Mouse (Mus musculus): ENCODE measurements around the gene Tlk1. TPM values are rescaled to one million over a fixed set of nuclear protein-coding genes. Genes with fewer than 3 reads are reported as not detected.

Gene Tlk1
- polyA plus RNA-seq, 1 experiment from 2014 or later = 40.8 TPM

DNA sequence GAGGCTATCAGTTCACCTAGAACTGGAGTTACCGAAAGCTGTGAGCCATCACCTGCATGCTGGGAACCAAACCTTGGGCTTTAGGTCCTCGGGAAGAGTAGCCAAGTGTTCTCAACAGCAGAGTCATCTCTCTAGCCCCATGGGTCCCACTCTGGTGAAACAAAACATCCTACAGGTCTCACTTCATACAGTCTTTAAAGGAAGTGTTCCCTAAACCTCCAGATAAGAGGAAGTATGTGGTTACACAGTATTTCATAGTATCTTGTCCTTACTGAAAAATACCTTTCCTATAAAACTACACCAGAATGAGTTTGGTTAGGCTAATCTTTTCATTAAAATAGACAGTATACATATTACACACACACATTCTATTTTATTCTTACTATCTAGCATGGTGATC is 82.9 kb downstream of the Tlk1 start:
- no peak overlapping the region for H3K9ac ChIP-seq (ENCODE audit: low read depth, low read length)
- H3K27me3 ChIP-seq (ENCODE audit: insufficient read depth, low read length) = no peaks in the 10 kb centered on the region
- no peak for DNase-seq (ENCODE audit: low spot score)
- no peak for ATAC-seq (replicated peaks; ENCODE audit: low FRiP score, low read depth)
- no peak overlapping the region for H3K4me2 ChIP-seq (ENCODE audit: low read length)
- peaks cover 36% of the 10 kb centered on the region; the same call in 1 of the 2 replicates for H3K36me3 ChIP-seq (ENCODE audit: insufficient read depth, low read length)
- 82% methylated on average over 2 of the region's 2 CpGs for WGBS
- H3K9me3 ChIP-seq (replicated peaks; ENCODE audit: low read length) = no peaks in the 10 kb centered on the region
- H3K4me1 ChIP-seq (replicated peaks; ENCODE audit: insufficient read depth, low read length) = no peaks in the 10 kb centered on the region
- no peak for TF ChIP-seq CTCF (IDR thresholded peaks at IDR 0.05; ENCODE audit: low read depth)
- no peak overlapping the region for H3K27ac ChIP-seq
- H3K4me3 ChIP-seq (replicated peaks; ENCODE audit: low read depth, low read length) = no peak overlapping the region

GRCm38 (mm10) chr2:70741901-70742300 is 83.6 kb downstream of the Tlk1 start:
- Histone ChIP-seq H3K36me3 (ENCODE audit: insufficient read depth, low read length) (peaks cover 38% of the 10 kb centered on the region; the same call in 1 of the 2 replicates), H3K4me1 (replicated peaks; ENCODE audit: insufficient read depth, low read length) (no peaks in the 10 kb centered on the region), H3K9me3 (replicated peaks; ENCODE audit: low read length) (no peaks in the 10 kb centered on the region), H3K4me2 (ENCODE audit: low read length) (no peak overlapping the region), H3K27ac (no peak overlapping the region), H3K27me3 (ENCODE audit: insufficient read depth, low read length) (no peaks in the 10 kb centered on the region), H3K9ac (ENCODE audit: low read depth, low read length) (no peak overlapping the region), H3K4me3 (replicated peaks; ENCODE audit: low read depth, low read length) (no peak overlapping the region)
- ATAC-seq (replicated peaks; ENCODE audit: low FRiP score, low read depth) (no peak), DNase-seq (ENCODE audit: low spot score) (no peak)
- TF ChIP-seq CTCF (IDR thresholded peaks at IDR 0.05; ENCODE audit: low read depth) = no peak
- 67% methylated on average over 5 of the region's 5 CpGs for WGBS

- 59% methylated on average over 5 of the region's 5 CpGs for WGBS
- no peak for ATAC-seq (replicated peaks; ENCODE audit: low FRiP score, low read depth)
These were observed 89.5 kb downstream of the Tlk1 start for GRCm38 (mm10) chr2:70736008-70736407.

GRCm38 (mm10) chr2:70735534-70735933 is 90.0 kb downstream of the Tlk1 start:
- Histone ChIP-seq H3K27me3 (ENCODE audit: insufficient read depth, low read length) (no peaks in the 10 kb centered on the region), H3K36me3 (ENCODE audit: insufficient read depth, low read length) (peaks cover 24% of the 10 kb centered on the region)
- ATAC-seq (replicated peaks; ENCODE audit: low FRiP score, low read depth) = no peak

More at GRCm38 (mm10) chr2:70736008-70736407, 89.5 kb downstream of the Tlk1 start:
- peaks cover 26% of the 10 kb centered on the region for H3K36me3 ChIP-seq (ENCODE audit: insufficient read depth, low read length)
- H3K9ac ChIP-seq (ENCODE audit: low read depth, low read length) = no peak overlapping the region
- no peak overlapping the region for H3K4me2 ChIP-seq (ENCODE audit: low read length)
- no peak for TF ChIP-seq CTCF (IDR thresholded peaks at IDR 0.05; ENCODE audit: low read depth)
- no peaks in the 10 kb centered on the region for H3K27me3 ChIP-seq (ENCODE audit: insufficient read depth, low read length)
- H3K4me3 ChIP-seq (replicated peaks; ENCODE audit: low read depth, low read length) = no peak overlapping the region
- H3K27ac ChIP-seq = no peak overlapping the region
- DNase-seq (ENCODE audit: low spot score) = no peak
- no peaks in the 10 kb centered on the region for H3K4me1 ChIP-seq (replicated peaks; ENCODE audit: insufficient read depth, low read length)
- H3K9me3 ChIP-seq (replicated peaks; ENCODE audit: low read length) = no peaks in the 10 kb centered on the region

DNA sequence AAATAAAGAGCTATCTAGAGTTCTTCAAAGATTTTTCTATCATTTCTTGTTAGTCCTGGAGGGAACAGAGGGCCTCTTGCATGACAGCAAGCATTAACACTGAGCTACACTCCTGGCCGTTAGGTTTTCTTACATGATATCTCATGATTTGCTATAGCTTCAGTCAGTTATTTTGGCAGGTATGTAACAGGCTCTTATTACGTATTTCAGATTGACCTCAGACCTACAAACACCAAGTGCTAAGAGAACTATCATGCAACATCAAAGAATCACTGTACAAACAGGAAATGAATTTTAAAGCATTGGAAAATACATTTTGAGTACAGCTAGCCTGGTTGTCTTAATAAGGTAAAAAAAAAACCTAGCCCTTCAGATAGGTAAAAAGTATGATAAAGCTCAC is 98.4 kb downstream of the Tlk1 start:
- DNase-seq (ENCODE audit: low spot score) (no peak), ATAC-seq (replicated peaks; ENCODE audit: low FRiP score, low read depth) (no peak)
- Histone ChIP-seq H3K4me1 (replicated peaks; ENCODE audit: insufficient read depth, low read length) (no peaks in the 10 kb centered on the region), H3K36me3 (ENCODE audit: insufficient read depth, low read length) (peaks cover 21% of the 10 kb centered on the region), H3K27ac (no peak overlapping the region), H3K9me3 (replicated peaks; ENCODE audit: low read length) (no peaks in the 10 kb centered on the region), H3K4me3 (replicated peaks; ENCODE audit: low read depth, low read length) (no peak overlapping the region), H3K9ac (ENCODE audit: low read depth, low read length) (no peak overlapping the region), H3K4me2 (ENCODE audit: low read length) (no peak overlapping the region), H3K27me3 (ENCODE audit: insufficient read depth, low read length) (no peaks in the 10 kb centered on the region)
- 78% methylated on average over 2 of the region's 2 CpGs for WGBS
- no peak for TF ChIP-seq CTCF (IDR thresholded peaks at IDR 0.05; ENCODE audit: low read depth)

More at GRCm38 (mm10) chr2:70735534-70735933, 90.0 kb downstream of the Tlk1 start:
- no peak overlapping the region for H3K4me3 ChIP-seq (replicated peaks; ENCODE audit: low read depth, low read length)
- H3K27ac ChIP-seq = no peak overlapping the region
- 71% methylated on average over 4 of the region's 4 CpGs for WGBS
- H3K9me3 ChIP-seq (replicated peaks; ENCODE audit: low read length) = no peaks in the 10 kb centered on the region
- no peak for DNase-seq (ENCODE audit: low spot score)
- no peak overlapping the region for H3K4me2 ChIP-seq (ENCODE audit: low read length)
- no peaks in the 10 kb centered on the region for H3K4me1 ChIP-seq (replicated peaks; ENCODE audit: insufficient read depth, low read length)
- no peak overlapping the region for H3K9ac ChIP-seq (ENCODE audit: low read depth, low read length)
- TF ChIP-seq CTCF (IDR thresholded peaks at IDR 0.05; ENCODE audit: low read depth) = no peak

DNA sequence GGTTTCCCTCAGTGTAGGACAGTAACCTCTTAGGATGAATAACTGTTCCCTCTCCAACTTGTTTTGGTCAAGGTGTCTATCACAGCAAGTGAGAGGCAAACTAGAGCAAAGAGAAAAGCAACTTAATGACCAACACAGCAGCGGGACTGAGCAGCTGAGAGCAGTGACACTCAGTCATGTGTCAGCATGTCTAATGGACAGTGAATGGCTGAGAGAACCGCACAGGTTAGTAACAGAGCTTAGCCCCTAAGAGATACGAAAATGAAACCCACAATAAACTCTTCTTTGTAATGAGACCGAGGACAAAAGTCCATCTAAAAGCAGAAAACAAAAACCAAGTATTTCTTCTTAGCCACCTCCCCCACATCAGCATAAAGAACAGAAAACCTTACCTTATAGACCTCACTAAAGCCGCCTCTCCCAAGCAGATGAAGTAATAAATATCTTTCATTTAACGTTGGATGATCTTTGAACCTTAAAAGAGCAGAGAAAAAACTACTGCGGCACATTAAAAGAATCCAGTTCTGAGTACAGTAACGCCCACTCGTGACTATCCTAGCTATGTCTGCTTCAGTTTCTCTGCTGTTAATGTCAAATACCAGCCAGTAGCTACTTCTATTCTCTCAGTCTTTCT is 101.8 kb downstream of the Tlk1 start:
- Histone ChIP-seq H3K36me3 (ENCODE audit: insufficient read depth, low read length) (peaks cover 41% of the 10 kb centered on the region), H3K9ac (ENCODE audit: low read depth, low read length) (no peak overlapping the region)
- 64% methylated on average over 9 of the region's 9 CpGs for WGBS

GRCm38 (mm10) chr2:70710878-70711277 is 114.7 kb downstream of the Tlk1 start:
- H3K36me3 ChIP-seq (ENCODE audit: insufficient read depth, low read length) = peaks cover 31% of the 10 kb centered on the region; the same call in 1 of the 2 replicates
- ATAC-seq (replicated peaks; ENCODE audit: low FRiP score, low read depth) (no peak), DNase-seq (ENCODE audit: low spot score) (no peak)
- 92% methylated on average over 4 of the region's 4 CpGs for WGBS
- no peaks in the 10 kb centered on the region for H3K4me1 ChIP-seq (replicated peaks; ENCODE audit: insufficient read depth, low read length)
- H3K4me2 ChIP-seq (ENCODE audit: low read length) = no peak overlapping the region
- TF ChIP-seq CTCF (IDR thresholded peaks at IDR 0.05; ENCODE audit: low read depth) = no peak
- H3K9me3 ChIP-seq (replicated peaks; ENCODE audit: low read length) = no peaks in the 10 kb centered on the region
- no peaks in the 10 kb centered on the region for H3K27me3 ChIP-seq (ENCODE audit: insufficient read depth, low read length)
- no peak overlapping the region for H3K9ac ChIP-seq (ENCODE audit: low read depth, low read length)
- H3K27ac ChIP-seq = no peak overlapping the region
- H3K4me3 ChIP-seq (replicated peaks; ENCODE audit: low read depth, low read length) = no peak overlapping the region

More for the DNA sequence above, 101.8 kb downstream of the Tlk1 start:
- Histone ChIP-seq H3K9me3 (replicated peaks; ENCODE audit: low read length) (no peaks in the 10 kb centered on the region), H3K27ac (no peak overlapping the region), H3K4me3 (replicated peaks; ENCODE audit: low read depth, low read length) (no peak overlapping the region), H3K4me1 (replicated peaks; ENCODE audit: insufficient read depth, low read length) (no peaks in the 10 kb centered on the region), H3K27me3 (ENCODE audit: insufficient read depth, low read length) (no peaks in the 10 kb centered on the region), H3K4me2 (ENCODE audit: low read length) (no peak overlapping the region)
- TF ChIP-seq CTCF (IDR thresholded peaks at IDR 0.05; ENCODE audit: low read depth) = no peak
- ATAC-seq (replicated peaks; ENCODE audit: low FRiP score, low read depth) = no peak
- no peak for DNase-seq (ENCODE audit: low spot score)

Data from kidney, postnatal 0 days (tissue).